Mouse (Mus musculus): Measurements from ENCODE around the gene Hps1. TPM values are rescaled to one million over a fixed set of nuclear protein-coding genes. Genes with fewer than 3 reads are reported as not detected.
"Not testable (repeated sequence)": the region's sequence is repeated elsewhere in the genome, so short reads cannot be mapped to it uniquely, and the experiment has no call there.

Gene Hps1
- total RNA-seq (2014; fragmentation: Nextera tagmentation): 29.2 and 29.7 TPM in 2 replicates
- 18.7 and 21.6 TPM in 2 replicates for total RNA-seq (2017)

DNA sequence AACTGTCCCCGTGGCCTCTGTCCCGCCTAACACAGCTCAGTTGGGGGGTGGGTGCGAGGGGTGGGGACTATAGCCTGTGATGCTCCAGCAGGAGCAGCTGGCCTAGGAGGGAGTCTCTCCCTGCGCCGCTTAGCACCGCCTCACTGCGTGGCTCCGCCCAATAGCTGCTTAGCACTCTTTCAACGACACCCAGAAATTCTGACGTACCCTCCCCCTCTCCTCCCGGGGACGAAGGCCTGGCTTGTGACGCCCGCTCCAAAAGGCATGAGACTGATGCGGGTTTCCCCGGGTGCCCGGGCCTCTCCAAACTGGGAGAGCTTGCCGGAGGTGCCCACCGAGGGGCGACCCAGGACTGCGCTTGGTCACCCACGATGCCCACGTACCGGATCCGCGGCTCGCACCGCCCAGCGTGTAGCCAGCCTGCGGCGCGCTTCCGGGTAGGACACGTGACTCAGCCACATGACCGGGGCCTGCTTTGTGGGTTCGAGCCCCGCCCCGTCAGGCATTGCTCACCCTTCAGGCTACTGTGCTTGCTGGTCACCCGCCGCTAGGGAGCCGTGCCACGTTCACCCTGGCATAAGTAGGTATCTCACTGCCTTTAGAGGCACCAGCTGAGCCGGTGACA is at the start of gene Hps1:
Gene Hps1, minus strand, starts transcription at position 448 of the 625 bp plus-strand sequence.
- peak; percentile 96 for ATAC-seq (replicated peaks; ENCODE audit: low FRiP score, low TSS enrichment, poor library complexity, severe bottlenecking)

DNA sequence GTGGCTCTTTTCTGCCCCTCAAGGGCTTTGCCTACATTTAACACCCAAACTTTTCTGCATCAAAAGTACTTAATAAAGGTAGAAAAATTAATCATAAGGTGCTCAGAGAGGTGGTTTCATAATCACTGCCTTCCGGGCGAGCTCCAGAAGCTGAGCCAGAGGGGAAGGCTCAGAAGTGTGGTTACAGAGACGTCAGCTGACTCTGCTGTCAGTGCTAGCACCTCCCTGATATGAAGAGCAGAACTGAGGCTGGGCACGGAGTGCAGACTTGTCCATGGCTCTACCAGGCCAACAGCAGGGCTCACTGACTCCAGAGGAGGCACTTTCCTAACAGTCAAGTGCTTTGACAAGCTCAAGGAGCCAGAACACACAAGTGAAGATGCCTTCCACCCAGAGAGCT is 49.4 kb upstream of the Hps1 start:
- no peak for ATAC-seq (replicated peaks; ENCODE audit: low FRiP score, low TSS enrichment, poor library complexity, severe bottlenecking)

DNA sequence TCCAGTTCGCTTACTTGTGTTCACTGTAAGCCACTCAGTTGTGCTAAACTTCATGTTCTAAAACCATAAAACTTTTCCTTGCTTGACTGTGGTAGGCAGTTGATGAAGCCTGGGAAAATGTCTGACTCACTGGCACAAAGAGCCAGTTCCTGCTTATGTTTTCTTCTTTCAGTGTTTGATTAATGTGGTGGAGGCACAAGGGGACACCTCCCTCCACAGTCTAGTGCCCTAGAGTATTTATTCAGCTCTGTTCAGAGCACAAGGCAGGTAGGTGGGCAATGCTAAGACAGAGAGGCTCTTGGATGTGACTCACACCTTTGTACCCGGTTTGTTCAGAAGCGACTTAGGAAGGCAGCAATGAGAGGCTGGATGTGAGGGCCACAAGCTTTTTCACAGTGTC is 48.1 kb upstream of the Hps1 start:
- no peak for ATAC-seq (replicated peaks; ENCODE audit: low FRiP score, low TSS enrichment, poor library complexity, severe bottlenecking)

DNA sequence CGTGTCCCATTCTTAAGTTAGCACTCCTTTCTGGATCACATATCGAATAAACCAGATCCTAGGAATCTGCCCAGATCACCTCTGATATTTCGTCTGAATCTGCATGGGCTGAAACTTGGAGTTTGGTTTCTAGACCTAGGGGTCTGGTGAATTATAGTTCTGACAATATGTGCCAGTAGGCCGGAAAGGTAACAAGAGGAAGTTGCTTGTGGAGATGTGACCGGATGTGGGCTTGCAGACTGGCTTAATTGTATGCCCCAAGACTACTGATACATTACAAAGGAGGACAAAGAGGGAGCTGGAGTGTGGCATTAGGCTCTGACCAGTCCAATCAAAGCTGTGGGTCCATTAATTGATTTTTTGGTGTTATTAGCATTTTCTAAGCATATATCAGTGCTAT is 40.3 kb upstream of the Hps1 start:
- ATAC-seq (replicated peaks; ENCODE audit: low FRiP score, low TSS enrichment, poor library complexity, severe bottlenecking): no peak

DNA sequence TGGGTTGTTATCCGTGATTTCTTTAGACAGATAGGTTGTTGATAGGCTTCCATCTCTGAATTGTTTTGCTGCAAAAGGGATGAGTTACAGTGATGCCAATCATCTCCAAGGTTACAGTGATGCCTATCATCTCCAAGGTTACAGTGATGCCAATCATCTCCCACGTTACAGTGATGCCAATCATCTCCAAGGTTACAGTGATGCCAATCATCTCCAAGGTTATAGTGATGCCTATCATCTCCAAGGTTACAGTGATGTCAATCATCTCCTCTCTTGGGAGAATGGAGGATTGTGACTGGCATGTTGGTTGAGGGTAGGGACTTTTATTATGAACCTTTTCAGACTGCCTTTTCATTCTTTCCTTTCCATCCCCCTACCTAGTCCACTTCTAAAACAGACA is 38.0 kb upstream of the Hps1 start:
- no peak for ATAC-seq (replicated peaks; ENCODE audit: low FRiP score, low TSS enrichment, poor library complexity, severe bottlenecking)

DNA sequence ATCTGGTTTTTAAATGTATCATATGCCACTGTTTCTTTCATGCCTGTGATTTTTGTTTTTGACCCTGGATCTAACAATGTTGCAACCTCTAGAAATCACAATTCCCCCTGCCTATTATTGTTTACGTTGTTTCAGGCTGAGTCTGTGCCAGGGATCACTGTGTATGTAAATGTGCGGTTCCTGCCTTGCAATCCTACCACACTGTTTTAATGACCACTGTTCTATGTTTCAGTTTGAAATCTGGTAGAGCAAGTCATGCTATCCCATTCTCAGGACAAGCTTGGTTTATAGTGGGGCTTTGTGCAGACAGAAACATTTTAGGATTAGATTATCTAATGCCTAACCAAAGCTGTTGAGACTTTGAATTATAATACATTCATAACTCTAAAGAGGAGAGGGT is 36.5 kb upstream of the Hps1 start:
- ATAC-seq (replicated peaks; ENCODE audit: low FRiP score, low TSS enrichment, poor library complexity, severe bottlenecking): no peak

DNA sequence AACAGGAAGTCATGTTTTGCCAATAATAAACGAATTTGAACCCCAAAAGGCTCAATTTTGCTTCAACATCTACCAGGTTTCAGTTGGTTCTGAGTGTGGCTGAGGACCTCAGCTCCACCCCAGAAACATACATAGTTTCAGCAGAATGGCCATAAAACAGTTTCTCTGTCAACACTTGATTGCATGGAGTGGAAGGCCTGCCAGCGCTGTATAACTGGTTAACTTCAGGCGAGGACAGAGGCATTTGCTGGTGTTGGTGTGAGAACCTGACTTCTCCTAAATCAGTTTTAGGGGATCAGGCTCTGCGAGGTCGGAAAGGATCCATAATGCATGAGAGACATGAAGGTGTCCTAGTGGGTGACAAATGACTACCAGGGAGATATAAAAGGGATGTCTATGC is 30.4 kb upstream of the Hps1 start:
- ATAC-seq (replicated peaks; ENCODE audit: low FRiP score, low TSS enrichment, poor library complexity, severe bottlenecking): no peak

DNA sequence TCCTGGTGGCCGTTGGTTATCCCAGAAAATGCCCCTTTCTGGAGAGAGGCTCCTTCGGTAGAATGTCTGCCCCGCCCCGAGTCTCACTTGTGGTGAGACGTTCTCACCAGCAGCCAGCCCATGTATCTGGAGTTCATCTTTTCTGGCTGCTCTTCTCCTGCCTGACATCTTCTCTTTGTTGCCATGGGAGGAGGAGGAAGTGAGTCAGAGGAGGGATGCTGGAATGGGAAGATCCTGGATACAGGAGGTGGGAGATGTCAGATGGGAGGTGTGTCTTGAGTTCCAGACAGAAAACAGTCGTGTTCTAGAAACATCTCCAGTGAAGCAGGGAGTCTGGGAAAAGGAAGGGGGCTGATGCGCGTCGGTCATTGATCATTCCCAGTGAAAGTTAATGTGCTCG is 29.7 kb upstream of the Hps1 start:
- no peak for ATAC-seq (replicated peaks; ENCODE audit: low FRiP score, low TSS enrichment, poor library complexity, severe bottlenecking)

DNA sequence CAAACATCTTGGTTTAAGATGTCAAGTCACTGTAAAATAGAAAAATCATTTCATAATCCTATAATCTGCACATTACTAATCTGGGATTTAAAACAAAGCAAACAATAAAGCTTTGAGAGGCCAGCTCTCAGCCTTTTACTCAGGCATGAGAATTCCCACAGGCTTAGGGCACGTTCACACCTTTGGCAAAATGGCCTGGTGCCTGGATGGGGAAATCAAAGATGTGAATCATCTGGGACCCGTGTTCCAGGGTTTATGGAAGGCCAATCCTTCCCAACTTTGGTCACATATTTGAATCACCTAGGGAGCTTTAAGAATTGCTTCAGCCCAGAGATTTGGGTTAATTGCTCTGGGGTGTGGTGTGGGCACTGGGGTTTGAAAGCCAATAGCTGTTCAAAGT is 18.1 kb upstream of the Hps1 start:
- ATAC-seq (replicated peaks; ENCODE audit: low FRiP score, low TSS enrichment, poor library complexity, severe bottlenecking): no peak

DNA sequence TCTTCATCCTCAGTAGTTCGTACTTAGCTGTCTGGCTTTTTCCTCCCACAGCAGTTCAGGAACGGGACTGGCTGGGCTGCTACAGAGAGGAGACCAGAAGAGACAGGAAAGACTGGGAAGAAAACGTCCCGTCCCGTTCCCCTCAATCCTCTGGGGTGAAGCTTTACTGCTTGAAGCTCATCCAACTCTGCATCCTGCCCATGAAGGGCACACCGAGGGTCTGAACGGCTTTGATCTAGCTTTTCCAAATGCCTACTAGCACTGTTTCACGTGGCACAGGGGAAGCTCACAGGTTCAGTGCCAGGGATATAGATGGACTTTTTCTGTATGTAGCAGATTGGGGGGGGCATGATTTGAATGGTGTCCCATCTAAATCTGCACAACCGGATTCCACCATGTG is 16.0 kb upstream of the Hps1 start:
- ATAC-seq (replicated peaks; ENCODE audit: low FRiP score, low TSS enrichment, poor library complexity, severe bottlenecking): no peak

DNA sequence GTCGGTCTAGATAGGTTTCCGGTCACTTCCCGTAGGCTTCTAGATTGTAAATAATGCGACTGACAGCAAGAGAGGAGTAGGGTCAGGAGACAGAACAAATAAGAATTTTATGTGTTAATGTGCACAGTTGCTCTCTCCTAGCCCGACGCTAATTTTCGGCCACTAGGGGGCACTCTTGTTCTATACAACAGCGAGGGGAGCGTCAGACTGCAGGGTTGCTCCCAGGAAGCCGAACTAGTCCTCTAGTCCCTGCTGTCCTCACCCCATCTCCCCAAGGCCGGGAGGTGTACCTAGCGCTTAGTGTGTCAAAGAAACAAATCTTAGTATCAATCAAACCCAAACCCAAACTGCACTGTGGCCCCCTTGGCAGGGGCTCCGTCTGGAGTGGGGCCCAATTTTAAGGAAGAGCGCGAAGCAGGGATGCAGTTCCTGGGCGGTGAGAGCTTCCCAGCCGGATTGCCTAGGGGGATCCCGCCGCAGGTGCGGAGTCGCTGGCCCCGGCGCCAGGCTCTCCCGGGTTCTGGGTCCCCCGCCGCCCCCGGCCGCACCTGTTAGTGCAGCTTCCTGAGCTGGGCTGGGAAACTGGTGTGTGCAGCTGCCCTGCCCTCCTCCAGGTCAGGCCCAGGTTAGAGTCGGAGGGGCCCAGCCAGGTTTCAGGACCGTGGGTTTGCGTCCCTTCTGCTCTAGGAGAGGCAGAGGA is 15.3 kb upstream of the Hps1 start:
- ATAC-seq (replicated peaks; ENCODE audit: low FRiP score, low TSS enrichment, poor library complexity, severe bottlenecking): peak; percentile 94

DNA sequence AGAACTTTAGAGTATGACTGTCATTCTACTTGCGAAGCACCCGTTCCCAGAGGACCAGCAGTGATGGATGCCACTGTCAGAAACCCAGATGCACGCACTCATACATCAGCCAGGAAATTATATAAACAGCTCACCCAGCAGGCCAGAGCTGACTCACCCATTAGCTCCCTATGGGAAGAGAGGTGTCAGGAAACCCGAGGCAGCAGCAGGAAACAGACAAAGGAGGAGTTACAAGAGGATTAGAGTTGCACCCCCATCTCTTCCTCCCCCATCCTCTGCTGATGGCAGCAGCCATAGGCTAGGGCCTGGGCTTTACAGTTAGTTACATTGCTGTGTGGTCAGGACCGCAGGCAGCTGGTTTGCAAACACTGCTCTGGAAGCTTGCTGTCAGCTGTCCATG is 8.5 kb upstream of the Hps1 start:
- ATAC-seq (replicated peaks; ENCODE audit: low FRiP score, low TSS enrichment, poor library complexity, severe bottlenecking): no peak

DNA sequence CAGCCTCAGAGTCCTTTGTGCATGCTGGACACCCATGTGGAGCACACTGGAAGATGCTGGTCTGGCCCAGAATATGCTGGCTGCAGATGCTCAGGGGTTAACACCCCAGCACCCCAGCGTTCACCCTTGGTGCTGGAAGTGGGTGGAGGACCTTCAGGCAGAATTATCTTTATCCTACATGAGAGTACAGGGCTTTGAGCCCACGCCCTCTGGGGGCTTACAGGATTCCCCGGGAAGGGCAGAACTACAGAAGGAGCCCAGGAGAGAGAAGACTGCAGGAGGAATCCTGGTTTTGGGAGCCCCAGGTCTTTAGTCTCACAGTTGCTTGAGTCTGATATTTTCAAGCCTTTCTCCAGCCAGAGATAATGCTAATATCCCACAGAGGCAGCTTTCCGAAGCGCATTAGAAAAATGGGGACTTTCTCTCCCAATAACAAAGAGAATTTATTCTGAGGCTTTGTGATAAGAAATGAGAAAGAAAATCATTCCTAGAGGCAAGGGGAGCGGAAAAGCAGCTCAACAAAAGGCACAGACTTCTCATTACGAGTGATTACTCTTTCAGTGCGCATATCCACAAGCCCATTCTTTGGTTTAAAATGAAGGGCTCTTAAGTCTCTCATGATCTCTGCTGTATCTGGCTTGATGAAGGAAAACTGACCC is 5.9 kb upstream of the Hps1 start:
- ATAC-seq (replicated peaks; ENCODE audit: low FRiP score, low TSS enrichment, poor library complexity, severe bottlenecking): no peak

DNA sequence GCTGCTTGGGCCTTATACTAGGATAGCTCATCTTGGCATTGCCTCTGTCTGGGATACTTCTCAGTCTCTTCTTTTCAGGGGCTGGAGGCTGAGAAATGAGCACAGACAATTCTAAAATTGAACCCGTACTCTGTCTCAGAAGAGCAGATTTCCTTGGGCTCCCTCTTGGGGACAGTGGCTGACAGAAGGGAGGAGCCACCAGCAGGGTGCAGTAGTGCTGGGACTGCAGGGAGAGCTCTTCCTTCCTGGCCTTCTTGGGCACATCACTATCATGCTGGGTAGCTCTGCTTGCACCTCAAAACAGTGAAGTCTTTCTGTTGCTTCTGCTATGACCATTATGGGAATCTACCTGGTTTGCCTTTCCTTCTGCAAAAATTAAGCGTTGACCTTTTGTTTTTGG is 5.4 kb upstream of the Hps1 start:
- ATAC-seq (replicated peaks; ENCODE audit: low FRiP score, low TSS enrichment, poor library complexity, severe bottlenecking): peak; percentile 77

DNA sequence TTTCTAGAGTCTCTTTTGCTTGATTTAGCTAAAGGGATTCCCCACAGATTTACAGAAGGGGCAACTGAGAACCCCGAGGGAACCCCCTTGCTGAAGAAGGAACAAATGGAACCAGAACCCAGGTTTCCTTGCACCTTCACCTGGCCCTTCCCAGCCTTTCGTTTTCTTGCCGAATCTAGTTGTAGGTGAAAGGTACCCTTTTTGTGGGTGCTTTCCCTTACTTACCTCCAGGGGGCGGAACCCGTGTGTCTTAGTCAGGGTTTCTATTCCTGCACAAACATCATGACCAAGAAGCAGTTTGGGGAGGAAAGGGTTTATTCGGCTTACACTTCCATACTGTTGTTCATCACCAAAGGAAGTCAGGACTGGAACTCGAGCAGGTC is 369 bp upstream of the Hps1 start:
- not testable (repeated sequence) for ATAC-seq (replicated peaks; ENCODE audit: low FRiP score, low TSS enrichment, poor library complexity, severe bottlenecking)

DNA sequence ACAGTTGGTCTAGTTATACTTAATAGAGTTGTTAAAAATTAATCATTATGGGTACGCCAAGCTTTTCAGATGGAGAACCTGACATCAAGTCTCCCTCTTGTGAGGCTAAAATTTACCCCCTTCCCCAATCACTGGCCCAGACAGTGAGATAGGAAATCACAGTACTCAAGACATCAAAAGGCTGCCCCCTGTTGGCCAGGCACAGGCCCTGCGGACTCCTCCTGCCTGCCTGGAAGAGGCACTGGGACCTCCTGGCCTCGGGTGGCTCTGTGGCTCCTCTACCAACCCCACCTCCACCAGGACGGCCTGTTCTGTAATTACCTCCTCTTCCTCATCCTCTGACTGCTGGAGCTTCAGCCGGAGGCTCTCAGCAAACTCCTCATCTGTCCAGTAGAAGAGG is 2.0 kb downstream of the Hps1 start:
- ATAC-seq (replicated peaks; ENCODE audit: low FRiP score, low TSS enrichment, poor library complexity, severe bottlenecking): no peak

DNA sequence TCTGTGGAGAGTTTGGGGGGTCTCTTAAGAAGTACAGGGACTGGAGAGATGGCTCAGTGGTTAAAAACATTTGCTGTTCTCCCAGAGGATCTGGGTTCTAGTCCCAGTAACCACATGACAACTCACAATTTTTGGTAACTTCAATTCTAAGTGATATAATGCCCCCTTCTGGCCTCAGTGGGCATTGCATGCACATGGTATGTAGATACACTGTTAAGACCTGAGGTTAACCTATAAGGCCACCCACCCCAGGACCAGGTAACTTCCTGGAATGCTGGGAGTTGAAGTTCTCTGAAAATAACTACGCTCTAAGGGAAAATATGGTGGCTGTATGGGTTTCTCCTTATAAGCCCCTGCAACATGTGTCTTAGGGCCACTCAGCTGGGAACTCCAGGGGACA is 3.0 kb downstream of the Hps1 start:
- no peak for ATAC-seq (replicated peaks; ENCODE audit: low FRiP score, low TSS enrichment, poor library complexity, severe bottlenecking)

DNA sequence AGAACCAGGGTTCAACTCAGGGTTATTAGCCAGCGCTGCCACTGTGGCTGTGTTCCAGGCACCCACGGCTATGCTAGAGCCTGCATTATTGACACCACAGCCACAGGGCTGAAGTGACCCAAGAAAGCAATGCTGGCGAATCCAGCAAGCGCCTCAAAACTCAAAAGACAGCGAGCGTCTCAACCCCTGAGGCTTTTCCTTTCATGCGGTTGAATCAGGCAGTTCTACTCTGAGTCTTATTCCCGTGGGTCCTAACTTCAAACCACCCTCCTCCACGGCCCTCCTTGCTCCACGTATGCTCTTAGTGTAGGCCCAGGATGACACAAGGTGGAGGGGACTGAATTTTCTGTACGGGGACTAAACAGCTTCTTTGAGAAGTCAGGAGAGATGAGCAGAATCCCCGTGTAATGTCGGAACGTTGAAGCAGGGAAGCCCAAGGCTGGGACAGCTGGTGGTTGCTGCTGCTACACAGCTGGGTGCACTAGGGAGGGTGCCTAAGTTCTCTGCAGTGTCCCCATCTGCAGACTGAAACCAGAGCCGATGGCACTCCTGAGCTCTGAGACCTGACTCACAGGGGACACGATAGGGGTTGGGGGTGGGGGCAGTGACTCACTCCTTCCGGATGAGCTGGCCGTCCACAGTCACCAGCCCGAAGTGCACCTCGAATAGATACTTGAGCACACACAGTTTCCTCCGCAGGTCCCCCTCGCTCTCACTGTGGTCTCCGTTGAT is 9.5 kb downstream of the Hps1 start:
- no peak for ATAC-seq (replicated peaks; ENCODE audit: low FRiP score, low TSS enrichment, poor library complexity, severe bottlenecking)

DNA sequence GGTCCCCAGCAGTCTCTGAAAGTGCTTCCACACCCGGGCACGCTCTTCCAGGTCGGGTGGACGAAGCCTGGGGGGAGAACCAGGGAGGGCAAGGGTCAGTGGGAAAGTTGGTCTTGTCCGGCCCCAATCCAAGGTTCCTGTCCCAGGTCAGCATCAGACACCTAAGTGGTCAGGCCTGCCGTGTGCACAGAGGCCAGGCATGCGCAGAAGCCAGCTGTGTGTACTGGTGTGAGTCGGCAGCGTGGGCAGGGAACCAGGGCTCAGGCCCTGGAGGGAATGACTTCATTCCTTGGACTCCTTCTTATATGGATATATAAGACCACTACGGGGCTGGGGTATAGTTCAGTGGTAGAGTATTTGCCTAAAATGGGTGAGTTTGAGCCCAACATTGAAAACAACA is 10.1 kb downstream of the Hps1 start:
- ATAC-seq (replicated peaks; ENCODE audit: low FRiP score, low TSS enrichment, poor library complexity, severe bottlenecking): no peak

DNA sequence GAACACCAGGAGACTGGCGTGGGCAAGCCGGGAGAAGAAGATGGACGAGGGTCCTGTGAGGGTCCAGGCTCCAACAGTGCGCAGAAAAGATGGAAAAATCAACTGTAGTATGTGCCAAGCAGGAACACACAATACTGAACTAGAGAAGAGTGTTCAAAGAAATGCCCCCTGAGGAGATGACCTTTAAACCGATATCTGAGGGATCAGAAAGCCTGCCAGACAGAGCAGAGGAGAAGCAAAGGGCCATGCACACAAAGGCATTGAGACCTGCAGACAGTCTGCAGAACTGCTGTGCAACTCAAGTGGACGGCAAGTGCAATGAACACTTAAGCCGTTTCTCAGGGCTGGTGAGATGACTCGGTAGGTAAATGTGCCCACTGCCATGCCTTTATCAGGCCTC is 12.4 kb downstream of the Hps1 start:
- no peak for ATAC-seq (replicated peaks; ENCODE audit: low FRiP score, low TSS enrichment, poor library complexity, severe bottlenecking)
